9 mouse cellular contexts compared by ENCODE assay signal in the genomic region with DNA sequence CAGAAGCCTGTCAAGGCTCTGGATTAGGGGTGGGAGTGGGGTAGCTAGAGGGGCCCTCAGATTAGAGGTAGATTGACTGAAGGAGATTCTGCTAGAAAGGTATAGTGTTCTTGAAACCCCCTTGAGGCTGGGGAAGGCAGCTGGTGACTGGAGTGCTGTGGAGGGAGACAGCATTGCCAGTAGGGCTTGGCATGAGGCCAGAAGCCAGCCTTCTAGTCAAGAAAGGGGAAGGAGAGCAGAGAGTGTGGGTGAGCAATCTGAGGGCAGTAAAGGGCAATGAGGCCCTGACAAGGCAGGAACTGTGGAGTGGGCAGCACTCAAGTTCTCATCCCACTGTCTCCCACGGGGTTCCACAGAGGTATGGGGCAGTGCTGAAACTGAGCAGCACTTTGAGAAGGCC. TPM values are rescaled to one million over a fixed set of nuclear protein-coding genes. Genes with fewer than 3 reads are reported as not detected.
DNase-seq lines count a peak whose midpoint lies in the region; ATAC-seq lines count a peak whose summit lies in the region.
"Had no signal": no experiment of that assay in that cellular context is flagged by ENCODE, and none has a peak within 500 bp of the region (broad histone marks: within the 10 kb centered on the region; RNA-seq: fewer than 3 reads in every experiment).

No protein-coding gene starts in this region.

- no peak overlapping the region for H3K9ac ChIP-seq in heart, embryonic 13.5 days

- 30% methylated on average over 1 of the region's 1 CpGs for WGBS in heart, embryonic 13.5 days

- no peak overlapping the region for H3K4me3 ChIP-seq in heart, embryonic 13.5 days

- peaks cover 6% of the 10 kb centered on the region for H3K27me3 ChIP-seq in heart, embryonic 13.5 days (replicated peaks)

- H3K36me3 ChIP-seq in heart, embryonic 13.5 days, result no peaks in the 10 kb centered on the region

- H3K4me2 ChIP-seq in heart, embryonic 13.5 days, result no peak overlapping the region

- peaks cover 35% of the 10 kb centered on the region for H3K4me1 ChIP-seq in heart, embryonic 13.5 days

- H3K27ac ChIP-seq in heart, embryonic 13.5 days (replicated peaks), result 0 out of 2 replicates have a peak overlapping the region, but pooled peaks have one; percentile 45

- no peaks in the 10 kb centered on the region for H3K9me3 ChIP-seq in heart, embryonic 13.5 days

- peak; percentile 33 to 48 for DNase-seq in layer of hippocampus, postnatal 10 days (ENCODE audit: low spot score in 2 of 2)
- DNase-seq in layer of hippocampus, adult 9-10 months (ENCODE audit: low spot score), result no peak
- DNase-seq in A20 (ENCODE audit: low read depth, low spot score) (peak; percentile 60), NIH3T3 (ENCODE audit: low read depth) (peak; percentile 59)
- DNase-seq in lung, postnatal 25 days (ENCODE audit: low spot score), result peak; percentile 60
- DNase-seq in thymus, postnatal 36 days, result no peak

- no peak for ATAC-seq in heart, embryonic 13.5 days (ENCODE audit: extremely low read depth, insufficient number of reproducible peaks, low FRiP score, low TSS enrichment)

RNA-seq across cellular contexts. Expression of gene Gpr35, which starts 22.2 kb away (rescaled TPM):
- under 1 TPM; 0.11 to 0.78 TPM for total RNA-seq in layer of hippocampus, postnatal 10 days (2021)
- polyA plus RNA-seq in heart, embryonic 13.5 days (2015; fragmentation: Nextera tagmentation; extraction: Ambion mirVana), result 0.14 and 0.48 TPM in 2 replicates

RNA-seq across cellular contexts. Expression of gene Aqp12, which starts 33.3 kb away (rescaled TPM):
- not detected for total RNA-seq in layer of hippocampus, postnatal 10 days (2021)
- not detected in 2 replicates for polyA plus RNA-seq in heart, embryonic 13.5 days (2015; fragmentation: Nextera tagmentation; extraction: Ambion mirVana)
- total RNA-seq: layer of hippocampus, adult 18-20 months had no signal
- polyA plus RNA-seq: cerebellum, adult 2 months had no signal

RNA-seq across cellular contexts. Expression of gene Capn10, which starts 38.7 kb away (rescaled TPM):
- total RNA-seq in layer of hippocampus, postnatal 10 days (2021), result 10 to 100 TPM; 50.7 to 55.1 TPM
- 14.9 and 15.8 TPM in 2 replicates for polyA plus RNA-seq in heart, embryonic 13.5 days (2015; fragmentation: Nextera tagmentation; extraction: Ambion mirVana)

Comparison
In these comparisons a context has a peak if more than half of its experiments do, and no peak if none do; other contexts are left out.
1. DNase-seq: peak in layer of hippocampus, postnatal 10 days (2 of 2), A20 (single experiment), NIH3T3 (single experiment) and lung, postnatal 25 days (single experiment); none in layer of hippocampus, adult 9-10 months (single experiment) and thymus, postnatal 36 days (0 of 2).